Mouse (Mus musculus) hindbrain, embryonic 14.5 days (tissue): Measurements from ENCODE around the gene Nfx1. TPM values are rescaled to one million over a fixed set of nuclear protein-coding genes. Genes with fewer than 3 reads are reported as not detected.

ENCODE experiments used
- ATAC-seq: fragments of 200-750 bp; cut with Nextera tagmentation; 2 replicates; pipeline ENCODE4 v1.8.0; 2017; ENCODE audit warnings: moderate number of reproducible peaks, mild to moderate bottlenecking, moderate TSS enrichment, moderate library complexity; ENCODE audit not compliant: low FRiP score
- DNase-seq: peaks from one replicate; pipeline ENCODE4 v3.0.0-alpha.2; 2015; ENCODE audit warnings: low spot score
- H3K27ac ChIP-seq: fragments of 300-500 bp; sonication (generic); 2 replicates; pipeline ENCODE4 v1.5.1; 2014; ENCODE audit warnings: mild to moderate bottlenecking, moderate library complexity
- H3K27me3 ChIP-seq: fragments of 300-500 bp; sonication (generic); 2 replicates; pipeline ENCODE4 v1.6.1; 2014; ENCODE audit warnings: mild to moderate bottlenecking, low read length, mixed read lengths; ENCODE audit not compliant: control insufficient read depth, insufficient read depth
- H3K36me3 ChIP-seq: fragments of 300-500 bp; sonication (generic); replicated peaks from 2 replicates; pipeline ENCODE4 v1.6.1; 2014; ENCODE audit not compliant: control insufficient read depth, insufficient read depth
- H3K4me1 ChIP-seq: fragments of 300-500 bp; sonication (generic); replicated peaks from 2 replicates; pipeline ENCODE4 v1.6.1; 2014; ENCODE audit warnings: antibody characterized with exemption, low read length, mixed read lengths; ENCODE audit not compliant: control insufficient read depth, insufficient read depth
- H3K4me2 ChIP-seq: fragments of 300-500 bp; sonication (generic); replicated peaks from 2 replicates; pipeline ENCODE4 v1.6.1; 2014; ENCODE audit warnings: mild to moderate bottlenecking, moderate library complexity
- H3K4me3 ChIP-seq: fragments of 300-500 bp; sonication (generic); replicated peaks from 2 replicates; pipeline ENCODE4 v1.5.1; 2014; ENCODE audit warnings: mild to moderate bottlenecking, low read length
- H3K9ac ChIP-seq: fragments of 300-500 bp; sonication (generic); 2 replicates; pipeline ENCODE4 v1.6.1; 2014
- H3K9me3 ChIP-seq: fragments of 300-500 bp; sonication (generic); 2 replicates; pipeline ENCODE4 v1.6.1; 2016; ENCODE audit warnings: low read length; ENCODE audit not compliant: control insufficient read depth
- WGBS: fragments of 180-500 bp; shearing (Covaris S2); extraction: QIAGEN DNeasy Blood & Tissue Kit; methylation state at CpG from one replicate; pipeline ENCODE4 v1.1.7; 2014; 5-methylcytosine and 5-hydroxymethylcytosine counted together
- polyA plus RNA-seq: library from polyadenylated mRNA; unstranded; fragments of >200 nt; fragmentation: Nextera tagmentation; extraction: Ambion mirVana; gene quantifications from 2 replicates; pipeline ENCODE4 v1.2.1, GENCODE M21; 2014

Gene Nfx1
- polyA plus RNA-seq, 1 experiment from 2014 or later: 99.7 TPM

GRCm38 (mm10) chr4:40970592-40970841, 189 bp upstream of the Nfx1 start:
- ATAC-seq: no peak
- WGBS: 0% methylated on average over 16 of the region's 16 CpGs
- Histone ChIP-seq H3K36me3 (peaks cover 27% of the 10 kb centered on the region), H3K27me3 (no peaks in the 10 kb centered on the region), H3K9ac (peak overlapping the region; percentile 93), H3K4me1 (peaks cover 16% of the 10 kb centered on the region), H3K27ac (peak overlapping the region; percentile 93), H3K4me2 (peak overlapping the region; percentile 81), H3K4me3 (peak overlapping the region; percentile 99), H3K9me3 (no peaks in the 10 kb centered on the region)
- DNase-seq: no peak

GRCm38 (mm10) chr4:40971744-40972143, 1.0 kb downstream of the Nfx1 start:
- H3K9me3 ChIP-seq: no peaks in the 10 kb centered on the region
- WGBS: 25% methylated on average over 13 of the region's 13 CpGs
- peak overlapping the region; percentile 81 for H3K4me2 ChIP-seq
- peaks cover 28% of the 10 kb centered on the region for H3K36me3 ChIP-seq
- H3K27me3 ChIP-seq: no peaks in the 10 kb centered on the region
- no peak for ATAC-seq
- DNase-seq: peak; percentile 34
- H3K27ac ChIP-seq: no peak overlapping the region
- H3K4me1 ChIP-seq: peaks cover 16% of the 10 kb centered on the region
- H3K9ac ChIP-seq: peak overlapping the region; percentile 93
- peak overlapping the region; percentile 99 for H3K4me3 ChIP-seq

GRCm38 (mm10) chr4:40974011-40974410, 3.3 kb downstream of the Nfx1 start:
- Histone ChIP-seq H3K9ac (no peak overlapping the region), H3K36me3 (peaks cover 36% of the 10 kb centered on the region), H3K9me3 (no peaks in the 10 kb centered on the region), H3K27me3 (no peaks in the 10 kb centered on the region), H3K27ac (no peak overlapping the region), H3K4me1 (peaks cover 16% of the 10 kb centered on the region), H3K4me3 (no peak overlapping the region), H3K4me2 (no peak overlapping the region)
- WGBS: 97% methylated on average over 1 of the region's 1 CpGs
- DNase-seq (no peak), ATAC-seq (no peak)

- H3K27ac ChIP-seq: no peak overlapping the region
- H3K4me3 ChIP-seq: no peak overlapping the region
- H3K4me1 ChIP-seq: peaks cover 10% of the 10 kb centered on the region
- no peak overlapping the region for H3K4me2 ChIP-seq
- H3K27me3 ChIP-seq: no peaks in the 10 kb centered on the region
- H3K9ac ChIP-seq: no peak overlapping the region
- ATAC-seq: no peak
- no peak for DNase-seq
- 96% methylated on average over 3 of the region's 3 CpGs for WGBS
- H3K36me3 ChIP-seq: peaks cover 53% of the 10 kb centered on the region
- no peaks in the 10 kb centered on the region for H3K9me3 ChIP-seq
Observed at GRCm38 (mm10) chr4:40975678-40976077, 5.0 kb downstream of the Nfx1 start.

- Histone ChIP-seq H3K9ac (no peak overlapping the region), H3K27me3 (no peaks in the 10 kb centered on the region), H3K9me3 (no peaks in the 10 kb centered on the region), H3K4me3 (no peak overlapping the region), H3K4me2 (no peak overlapping the region), H3K27ac (no peak overlapping the region), H3K4me1 (peaks cover 9% of the 10 kb centered on the region), H3K36me3 (peaks cover 62% of the 10 kb centered on the region)
- WGBS: 91% methylated on average over 10 of the region's 10 CpGs
- no peak for DNase-seq
- ATAC-seq: no peak
Observed at GRCm38 (mm10) chr4:40976651-40977050, 5.9 kb downstream of the Nfx1 start.

- H3K4me1 ChIP-seq: no peaks in the 10 kb centered on the region
- no peak overlapping the region for H3K27ac ChIP-seq
- H3K4me3 ChIP-seq: no peak overlapping the region
- peaks cover 83% of the 10 kb centered on the region for H3K36me3 ChIP-seq
- no peak overlapping the region for H3K4me2 ChIP-seq
- H3K9ac ChIP-seq: no peak overlapping the region
- WGBS: 100% methylated on average over 1 of the region's 1 CpGs
- DNase-seq (no peak), ATAC-seq (no peak)
- no peaks in the 10 kb centered on the region for H3K9me3 ChIP-seq
- H3K27me3 ChIP-seq: no peaks in the 10 kb centered on the region
Observed at GRCm38 (mm10) chr4:40979430-40979829, 8.7 kb downstream of the Nfx1 start.

- Histone ChIP-seq H3K4me1 (no peaks in the 10 kb centered on the region), H3K4me2 (no peak overlapping the region), H3K9me3 (no peaks in the 10 kb centered on the region), H3K36me3 (peaks cover 92% of the 10 kb centered on the region), H3K4me3 (no peak overlapping the region), H3K27me3 (no peaks in the 10 kb centered on the region), H3K9ac (no peak overlapping the region), H3K27ac (no peak overlapping the region)
- ATAC-seq: no peak
- WGBS: 86% methylated on average over 3 of the region's 3 CpGs
- no peak for DNase-seq
Observed at GRCm38 (mm10) chr4:40982486-40982885, 11.8 kb downstream of the Nfx1 start.

- Histone ChIP-seq H3K4me2 (no peak overlapping the region), H3K9me3 (no peaks in the 10 kb centered on the region), H3K4me1 (no peaks in the 10 kb centered on the region), H3K4me3 (no peak overlapping the region), H3K27ac (no peak overlapping the region), H3K36me3 (peaks cover 93% of the 10 kb centered on the region), H3K27me3 (no peaks in the 10 kb centered on the region), H3K9ac (no peak overlapping the region)
- WGBS: 87% methylated on average over 1 of the region's 1 CpGs
- DNase-seq (no peak), ATAC-seq (no peak)
Observed at GRCm38 (mm10) chr4:40983686-40984085, 13.0 kb downstream of the Nfx1 start.

GRCm38 (mm10) chr4:40989633-40990032, 18.9 kb downstream of the Nfx1 start:
- Histone ChIP-seq H3K4me2 (no peak overlapping the region), H3K27me3 (no peaks in the 10 kb centered on the region), H3K36me3 (peaks cover 100% of the 10 kb centered on the region), H3K4me1 (no peaks in the 10 kb centered on the region), H3K27ac (no peak overlapping the region), H3K9me3 (no peaks in the 10 kb centered on the region), H3K9ac (no peak overlapping the region), H3K4me3 (no peak overlapping the region)
- ATAC-seq (no peak), DNase-seq (no peak)
- 89% methylated on average over 6 of the region's 6 CpGs for WGBS

- no peak overlapping the region for H3K4me3 ChIP-seq
- no peaks in the 10 kb centered on the region for H3K27me3 ChIP-seq
- ATAC-seq (no peak), DNase-seq (no peak)
- H3K36me3 ChIP-seq: peaks cover 100% of the 10 kb centered on the region
- H3K4me2 ChIP-seq: no peak overlapping the region
- no peaks in the 10 kb centered on the region for H3K9me3 ChIP-seq
- H3K4me1 ChIP-seq: no peaks in the 10 kb centered on the region
- 95% methylated on average over 6 of the region's 6 CpGs for WGBS
- H3K9ac ChIP-seq: no peak overlapping the region
- H3K27ac ChIP-seq: no peak overlapping the region
Observed at GRCm38 (mm10) chr4:40996302-40996701, 25.6 kb downstream of the Nfx1 start.
